Mouse (Mus musculus): ENCODE data around the gene Oscar. TPM values are rescaled to one million over a fixed set of nuclear protein-coding genes. Genes with fewer than 3 reads are reported as not detected.
"Not testable (repeated sequence)": the region's sequence is repeated elsewhere in the genome, so short reads cannot be mapped to it uniquely, and the experiment has no call there.

Gene Oscar
- polyA plus RNA-seq, 1 experiment from 2014 or later: 0.29 TPM

DNA sequence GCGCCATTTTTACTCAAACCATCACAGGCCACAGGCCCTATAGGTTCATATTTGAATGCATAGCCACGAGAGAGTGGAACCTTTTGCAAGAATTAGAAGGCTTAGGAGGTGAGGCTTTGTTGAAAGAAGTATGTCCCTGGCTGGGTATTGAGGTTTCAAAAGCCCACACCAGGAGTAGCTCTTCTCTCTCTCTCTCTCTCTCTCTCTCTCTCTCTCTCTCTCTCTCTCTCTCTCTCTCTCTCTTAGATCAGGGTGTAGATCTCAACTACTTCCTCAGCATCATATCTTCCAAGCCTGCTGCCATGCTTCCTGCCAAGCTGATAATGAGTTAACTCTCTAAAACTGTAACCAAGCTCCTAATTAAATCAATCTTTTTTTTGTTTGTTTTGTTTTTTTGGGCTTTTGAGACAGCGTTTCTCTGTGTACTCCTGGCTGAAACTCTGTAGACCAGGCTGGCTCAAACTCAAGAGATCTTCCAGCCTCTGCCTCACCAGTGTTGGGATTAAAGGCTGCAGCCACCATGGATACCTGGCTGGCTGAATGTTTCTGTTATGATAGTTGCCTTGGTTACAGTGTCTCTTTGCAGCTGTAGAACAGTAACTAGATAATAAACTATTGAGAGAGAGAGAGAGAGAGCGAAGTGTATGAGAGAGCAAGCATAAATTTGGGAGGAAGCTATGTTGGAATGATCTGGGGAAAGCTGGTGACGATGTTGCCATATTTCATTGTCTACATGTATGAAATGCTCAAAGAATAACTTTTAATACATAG, 39.4 kb downstream of the Oscar start:
- Histone ChIP-seq H3K9me3 (no peaks in the 10 kb centered on the region), H3K27me3 (ENCODE audit: insufficient read depth, poor library complexity, severe bottlenecking) (no peaks in the 10 kb centered on the region)

DNA sequence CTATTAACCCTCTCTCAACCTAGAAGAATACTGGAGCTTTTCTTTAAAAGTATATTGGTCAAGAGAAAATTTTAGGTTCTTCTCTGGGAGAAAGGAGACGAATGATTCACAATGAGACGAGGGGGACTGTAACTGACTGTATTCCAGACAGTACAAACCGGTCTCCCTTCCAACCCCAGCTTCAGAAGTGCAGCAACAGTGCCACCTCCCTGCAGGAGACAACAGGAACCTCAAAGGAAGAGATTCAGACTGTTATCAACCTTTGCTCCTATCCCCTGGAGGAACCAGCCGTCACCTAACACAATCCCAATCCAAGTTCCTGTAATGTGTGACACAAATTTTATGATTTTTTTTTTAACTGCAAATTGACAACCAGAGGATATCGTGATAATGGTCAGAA, 41.7 kb downstream of the Oscar start:
- no peak for DNase-seq (ENCODE audit: low spot score)
- Histone ChIP-seq H3K9me3 (no peaks in the 10 kb centered on the region), H3K36me3 (no peaks in the 10 kb centered on the region), H3K4me1 (replicated peaks) (no peaks in the 10 kb centered on the region), H3K4me3 (no peak overlapping the region), H3K27me3 (ENCODE audit: insufficient read depth, poor library complexity, severe bottlenecking) (no peaks in the 10 kb centered on the region), H3K27ac (no peak overlapping the region)
- WGBS: 60% methylated on average over 5 of the region's 5 CpGs

More for the DNA sequence above, 39.4 kb downstream of the Oscar start:
- Histone ChIP-seq H3K4me3 (no peak overlapping the region), H3K4me1 (replicated peaks) (no peaks in the 10 kb centered on the region), H3K27ac (no peak overlapping the region), H3K36me3 (no peaks in the 10 kb centered on the region)
- 84% methylated on average over 5 of the region's 5 CpGs for WGBS
- no peak for DNase-seq (ENCODE audit: low spot score)

DNA sequence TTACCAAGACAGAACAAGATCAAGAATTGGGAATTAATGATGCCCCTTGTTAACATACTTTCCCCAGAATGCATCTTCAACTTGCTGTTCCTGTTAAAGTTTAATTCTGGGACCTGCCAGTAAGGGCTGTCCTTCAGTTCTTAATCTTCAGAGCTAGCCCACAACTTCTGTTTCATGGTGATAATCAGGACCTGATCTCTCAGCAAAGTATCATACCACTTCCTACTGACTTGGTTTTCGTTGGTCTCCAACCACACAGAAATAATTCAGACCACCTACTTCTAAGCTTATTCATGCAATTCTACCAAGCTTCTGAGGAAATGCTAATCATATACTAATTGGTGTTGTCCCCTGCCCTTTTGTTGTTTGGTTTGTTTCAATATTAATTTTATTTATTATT, 44.1 kb downstream of the Oscar start:
- WGBS: 76% methylated on average over 1 of the region's 1 CpGs
- no peaks in the 10 kb centered on the region for H3K4me1 ChIP-seq (replicated peaks)
- H3K9me3 ChIP-seq: no peaks in the 10 kb centered on the region
- no peaks in the 10 kb centered on the region for H3K36me3 ChIP-seq
- no peak for DNase-seq (ENCODE audit: low spot score)
- no peaks in the 10 kb centered on the region for H3K27me3 ChIP-seq (ENCODE audit: insufficient read depth, poor library complexity, severe bottlenecking)
- no peak overlapping the region for H3K27ac ChIP-seq
- H3K4me3 ChIP-seq: no peak overlapping the region

DNA sequence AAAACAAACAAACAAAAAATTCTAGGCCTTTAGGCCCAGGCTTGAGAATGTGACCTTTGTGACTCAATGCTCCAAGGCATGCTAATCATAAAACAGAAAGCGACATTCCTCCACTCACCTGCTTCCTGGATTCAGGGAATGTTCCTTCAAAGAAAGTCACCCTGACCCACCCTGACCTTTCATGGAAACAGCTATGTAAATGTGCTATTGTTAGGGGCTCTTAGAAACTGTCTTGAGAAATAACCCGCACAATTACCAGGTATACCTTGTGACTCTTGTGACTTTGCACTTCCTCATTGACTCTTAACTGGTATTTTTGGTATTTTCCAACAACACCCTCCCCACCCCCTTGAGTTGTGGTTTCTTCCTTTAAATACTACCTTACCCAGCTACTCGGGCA, 45.4 kb downstream of the Oscar start:
- not testable (repeated sequence) for H3K27ac ChIP-seq; H3K9me3 ChIP-seq; H3K4me3 ChIP-seq; H3K4me1 ChIP-seq (replicated peaks); DNase-seq (ENCODE audit: low spot score); H3K36me3 ChIP-seq; H3K27me3 ChIP-seq (ENCODE audit: insufficient read depth, poor library complexity, severe bottlenecking)
- 91% methylated on average over 3 of the region's 3 CpGs for WGBS

DNA sequence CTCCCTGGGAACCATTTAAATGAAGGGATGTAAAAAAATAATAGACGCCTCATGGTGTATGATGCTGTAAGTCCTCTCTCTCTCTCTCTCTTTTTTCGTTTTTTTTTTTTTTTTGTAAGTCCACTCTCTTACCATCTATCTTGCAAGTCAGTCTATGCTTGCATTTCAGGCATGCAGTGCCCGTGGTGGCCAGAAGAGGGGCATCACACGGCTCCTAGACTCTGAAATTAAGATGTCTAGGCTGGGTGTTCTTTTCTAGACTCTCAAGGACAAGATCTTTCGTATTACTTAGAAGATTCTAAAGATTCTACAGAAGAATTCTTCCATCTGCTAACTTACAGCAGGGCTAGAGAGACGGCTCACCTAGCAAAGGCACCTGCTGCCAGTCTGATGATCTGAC, 46.2 kb downstream of the Oscar start:
- 74% methylated on average over 6 of the region's 6 CpGs for WGBS
- Histone ChIP-seq H3K4me3 (no peak overlapping the region), H3K9me3 (no peaks in the 10 kb centered on the region), H3K4me1 (replicated peaks) (no peaks in the 10 kb centered on the region), H3K36me3 (no peaks in the 10 kb centered on the region), H3K27ac (no peak overlapping the region), H3K27me3 (ENCODE audit: insufficient read depth, poor library complexity, severe bottlenecking) (no peaks in the 10 kb centered on the region)
- no peak for DNase-seq (ENCODE audit: low spot score)

DNA sequence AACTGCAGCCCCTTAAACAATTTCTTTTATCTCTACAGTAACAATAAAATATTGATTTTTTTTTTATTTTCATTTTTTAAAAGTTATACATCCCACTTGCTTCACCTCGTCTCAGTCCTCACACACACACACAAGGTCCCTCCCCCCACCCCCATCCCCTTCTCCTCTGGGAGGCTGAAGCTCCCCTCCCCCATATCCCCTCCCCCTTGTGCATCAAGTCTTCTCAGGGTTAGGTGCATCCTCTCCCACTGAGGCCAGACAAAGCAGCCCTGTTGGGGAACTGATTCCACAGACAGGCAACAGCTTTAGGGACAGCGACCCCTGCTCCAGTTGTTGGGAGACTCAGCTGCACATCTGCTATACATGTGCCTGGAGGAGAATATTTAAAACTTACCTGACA, 48.6 kb downstream of the Oscar start:
- H3K4me1 ChIP-seq (replicated peaks): no peaks in the 10 kb centered on the region
- no peaks in the 10 kb centered on the region for H3K9me3 ChIP-seq
- H3K4me3 ChIP-seq: no peak overlapping the region
- no peak overlapping the region for H3K27ac ChIP-seq
- DNase-seq (ENCODE audit: low spot score): no peak
- 14% methylated on average over 2 of the region's 2 CpGs for WGBS
- H3K36me3 ChIP-seq: no peaks in the 10 kb centered on the region
- H3K27me3 ChIP-seq (ENCODE audit: insufficient read depth, poor library complexity, severe bottlenecking): no peaks in the 10 kb centered on the region

Other genes with a start within 250 kb of the Oscar start
- gene Cacng8, start 225.5 kb downstream of the Oscar start, polyA plus RNA-seq (2016; fragmentation: Nextera tagmentation; extraction: Ambion mirVana): 5.5 and 7.8 TPM in 2 replicates
- gene Cacng6, start 192.0 kb downstream of the Oscar start, polyA plus RNA-seq (2016; fragmentation: Nextera tagmentation; extraction: Ambion mirVana): 0.12 TPM in 1 of 2 replicates, not detected in the other
- gene Tarm1, start 113.5 kb downstream of the Oscar start, polyA plus RNA-seq (2016; fragmentation: Nextera tagmentation; extraction: Ambion mirVana): not detected in 2 replicates
- gene Ndufa3, start 1.2 kb upstream of the Oscar start, polyA plus RNA-seq (2016; fragmentation: Nextera tagmentation; extraction: Ambion mirVana): 423 and 441 TPM in 2 replicates
- 31.7 and 41.3 TPM in 2 replicates for gene Tfpt, start 13.8 kb upstream of the Oscar start, polyA plus RNA-seq (2016; fragmentation: Nextera tagmentation; extraction: Ambion mirVana)
- 148 and 168 TPM in 2 replicates for gene Prpf31, start 13.8 kb upstream of the Oscar start, polyA plus RNA-seq (2016; fragmentation: Nextera tagmentation; extraction: Ambion mirVana)
- 79.6 and 80.4 TPM in 2 replicates for gene Cnot3, start 29.1 kb upstream of the Oscar start, polyA plus RNA-seq (2016; fragmentation: Nextera tagmentation; extraction: Ambion mirVana)
- 19.4 and 23.0 TPM in 2 replicates for gene Leng1, start 49.7 kb upstream of the Oscar start, polyA plus RNA-seq (2016; fragmentation: Nextera tagmentation; extraction: Ambion mirVana)
- 3.5 and 5.8 TPM in 2 replicates for gene Tmc4, start 61.4 kb upstream of the Oscar start, polyA plus RNA-seq (2016; fragmentation: Nextera tagmentation; extraction: Ambion mirVana)
- gene Tsen34, start 76.7 kb upstream of the Oscar start, polyA plus RNA-seq (2016; fragmentation: Nextera tagmentation; extraction: Ambion mirVana): 269 and 282 TPM in 2 replicates
- 38.9 and 39.2 TPM in 2 replicates for gene Mboat7, start 77.4 kb upstream of the Oscar start, polyA plus RNA-seq (2016; fragmentation: Nextera tagmentation; extraction: Ambion mirVana)
- 1,151 and 1,302 TPM in 2 replicates for gene Rps9, start 87.8 kb upstream of the Oscar start, polyA plus RNA-seq (2016; fragmentation: Nextera tagmentation; extraction: Ambion mirVana)
- gene Pirb, start 104.2 kb upstream of the Oscar start, polyA plus RNA-seq (2016; fragmentation: Nextera tagmentation; extraction: Ambion mirVana): 0.07 and 0.38 TPM in 2 replicates
- gene Gm15448, start 209.5 kb upstream of the Oscar start, polyA plus RNA-seq (2016; fragmentation: Nextera tagmentation; extraction: Ambion mirVana): not detected in 2 replicates
- not detected in 2 replicates for gene Pira2, start 228.9 kb upstream of the Oscar start, polyA plus RNA-seq (2016; fragmentation: Nextera tagmentation; extraction: Ambion mirVana)